Mouse (Mus musculus): ENCODE results near the gene Tfam.

- TF ChIP-seq CTCF (IDR thresholded peaks at IDR 0.05; ENCODE audit: extremely low read depth, insufficient read depth, low read length) (no peak), POLR2A (IDR thresholded peaks at IDR 0.05; ENCODE audit: extremely low read depth, insufficient read depth, low read length) (no peak)
Observed at GRCm38 (mm10) chr10:71222639-71223038, 15.4 kb downstream of the Tfam start.

Measured in cortical plate, adult 2 months (tissue).